Mouse (Mus musculus) T-helper 17 cell (primary cell): ENCODE measurements around the gene Clpb.

ENCODE experiments used
- in situ Hi-C, 2 experiments: fragments of 300-600 bp; cut with MboI, MseI; formaldehyde crosslinking; loops; 1 replicate in 1 of 2; 2 replicates in 1 of 2; pipeline ENCODE4 v1.15.1; 2025; ENCODE audit warnings: high pct_unique_total_duplicates in 2 of 2

Clpb gene

GRCm38 (mm10) chr7:101671601-101672280, 8.3 kb downstream of the Clpb start:
- in situ Hi-C loops: loop anchor here in 1 of 2 experiments (25.0 kb wide), 1 partner anchor 166 kb away; the partner anchor contains the start of gene Inppl1

- in situ Hi-C loops: loop anchor here in 1 of 2 experiments (25.0 kb wide), 1 partner anchor 164 kb away; the partner anchor contains the start of gene Inppl1
These were observed 10.1 kb downstream of the Clpb start for GRCm38 (mm10) chr7:101673497-101673896.

GRCm38 (mm10) chr7:101676033-101676761, 12.8 kb downstream of the Clpb start:
- in situ Hi-C loops: no loop called here

GRCm38 (mm10) chr7:101676762-101677308, 13.4 kb downstream of the Clpb start:
- in situ Hi-C loops: no loop called here

DNA sequence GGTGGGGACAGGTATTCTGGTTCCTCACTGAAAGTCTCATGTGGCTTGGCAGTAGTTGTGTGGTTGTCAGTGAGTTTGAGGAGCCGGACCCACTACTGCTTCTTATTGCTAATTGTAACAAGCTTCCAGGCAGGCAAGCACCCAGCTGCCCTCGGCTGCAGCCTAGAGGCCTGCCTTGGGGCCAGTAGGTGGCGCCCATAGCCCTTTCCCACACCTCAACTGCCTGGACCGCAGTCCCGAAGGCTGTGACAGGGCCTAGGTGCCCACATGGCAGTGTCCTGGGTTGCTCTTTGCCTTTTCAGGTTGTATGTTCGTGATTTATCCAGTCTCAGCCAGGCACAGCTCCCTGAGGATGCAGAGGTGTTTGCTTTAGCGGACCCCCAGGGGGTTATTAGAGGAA, 16.2 kb downstream of the Clpb start:
- in situ Hi-C loops: no loop called here

GRCm38 (mm10) chr7:101680961-101681360, 17.5 kb downstream of the Clpb start:
- in situ Hi-C loops: loop anchor here in 1 of 2 experiments (5.0 kb wide), 1 partner anchor 141 kb away; no protein-coding TSS in a partner anchor

DNA sequence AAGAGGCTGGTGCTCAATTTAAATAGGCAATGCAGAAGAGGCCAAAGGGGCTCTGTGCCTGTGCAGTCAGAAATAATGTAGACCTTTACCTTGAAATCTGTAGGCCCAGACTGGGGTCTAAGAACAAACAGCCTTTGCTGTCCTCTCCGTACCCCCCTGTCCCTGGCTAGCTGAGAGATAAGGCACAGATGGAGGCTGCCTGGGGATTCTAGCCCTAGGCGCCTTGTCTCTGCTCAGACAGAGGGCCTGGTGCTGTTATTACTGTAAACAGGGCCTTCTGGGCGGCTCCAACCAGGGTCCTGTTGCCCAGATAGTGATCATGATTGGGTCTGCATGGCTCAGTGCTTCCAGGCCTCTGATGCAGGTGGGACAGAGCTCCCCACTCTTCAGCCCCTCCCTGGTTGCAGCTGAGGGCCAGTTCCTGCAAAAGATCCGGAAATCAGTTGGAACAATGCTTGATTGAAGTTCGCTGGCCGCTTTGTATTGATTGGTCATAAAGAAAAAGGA, 18.2 kb downstream of the Clpb start:
- in situ Hi-C loops: loop anchor here in 1 of 2 experiments (5.0 kb wide), 1 partner anchor 141 kb away; no protein-coding TSS in a partner anchor

GRCm38 (mm10) chr7:101682886-101683285, 19.5 kb downstream of the Clpb start:
- in situ Hi-C loops: loop anchor here in 1 of 2 experiments (5.0 kb wide), 1 partner anchor 139 kb away; no protein-coding TSS in a partner anchor

DNA sequence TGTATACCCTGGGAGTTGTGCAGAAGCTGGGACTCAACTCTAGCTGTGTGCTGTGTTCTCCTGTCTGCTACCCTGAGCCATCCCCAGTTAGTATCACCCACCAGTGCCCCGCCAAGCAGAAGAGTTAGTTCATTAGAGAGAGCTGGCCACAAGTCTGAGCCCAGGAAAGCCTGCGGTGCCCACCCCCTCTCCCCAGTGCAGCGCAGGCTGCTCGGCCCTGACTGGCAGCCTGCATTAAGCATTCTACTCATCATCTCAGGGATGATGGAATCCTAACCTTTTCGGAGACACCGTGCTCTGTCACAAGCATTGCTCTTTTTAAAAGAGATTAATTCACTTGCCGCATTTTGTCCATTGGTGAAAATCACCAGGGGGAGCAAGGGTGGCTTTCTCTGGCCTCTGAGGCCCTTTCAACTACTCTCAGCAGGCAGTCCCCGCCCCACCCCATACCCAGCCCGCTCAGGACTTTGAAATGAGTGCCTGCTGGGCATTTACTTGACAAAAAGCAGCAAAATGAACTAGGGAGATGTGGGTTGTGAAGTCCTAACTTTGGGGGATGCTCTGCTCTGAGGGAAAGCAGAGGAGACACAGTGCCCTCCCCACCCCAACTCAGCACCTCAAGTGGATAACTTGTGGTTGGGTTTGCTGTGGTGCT, 20.7 kb downstream of the Clpb start:
- in situ Hi-C loops: loop anchor here in 1 of 2 experiments (5.0 kb wide), 1 partner anchor 138 kb away; no protein-coding TSS in a partner anchor

DNA sequence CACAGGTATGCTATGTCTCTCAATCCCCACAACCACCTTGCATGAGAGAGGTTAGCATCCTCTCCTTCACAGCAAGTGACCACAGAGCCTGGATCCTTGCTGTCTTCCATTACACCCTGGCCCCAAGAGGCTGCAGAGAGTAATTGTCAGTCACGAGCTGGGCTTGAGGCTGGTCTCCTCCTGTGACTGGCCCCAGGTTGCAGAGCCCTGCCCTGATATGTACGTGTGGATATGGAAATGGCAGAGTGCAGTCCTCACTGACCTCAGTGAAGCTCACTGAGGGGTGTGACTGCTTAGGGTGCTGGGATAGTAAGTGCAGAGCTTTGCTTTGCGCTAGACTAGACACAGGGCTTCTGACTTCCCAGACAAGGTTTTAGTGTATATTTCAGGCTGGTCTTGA, 21.2 kb downstream of the Clpb start:
- in situ Hi-C loops: loop anchor here in 1 of 2 experiments (5.0 kb wide), 1 partner anchor 138 kb away; no protein-coding TSS in a partner anchor

DNA sequence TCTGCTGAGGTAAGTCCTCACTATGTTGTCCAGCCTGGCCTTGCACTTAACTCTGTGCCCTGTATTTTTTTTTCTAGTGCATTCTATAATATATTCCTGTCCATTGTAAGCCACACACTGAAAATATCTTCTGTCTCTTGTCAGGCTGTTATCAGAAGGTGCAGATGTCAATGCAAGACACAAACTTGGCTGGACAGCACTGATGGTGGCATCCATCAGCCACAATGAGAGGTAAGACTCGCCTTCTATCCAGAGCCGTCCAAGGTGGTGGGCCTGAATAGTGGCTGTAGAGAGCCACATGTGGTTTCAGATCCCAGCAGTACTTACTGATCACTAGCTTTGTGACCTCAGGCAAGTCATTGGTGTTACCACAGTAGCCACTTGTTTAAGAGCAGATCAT, 23.7 kb downstream of the Clpb start:
- in situ Hi-C loops: no loop called here

DNA sequence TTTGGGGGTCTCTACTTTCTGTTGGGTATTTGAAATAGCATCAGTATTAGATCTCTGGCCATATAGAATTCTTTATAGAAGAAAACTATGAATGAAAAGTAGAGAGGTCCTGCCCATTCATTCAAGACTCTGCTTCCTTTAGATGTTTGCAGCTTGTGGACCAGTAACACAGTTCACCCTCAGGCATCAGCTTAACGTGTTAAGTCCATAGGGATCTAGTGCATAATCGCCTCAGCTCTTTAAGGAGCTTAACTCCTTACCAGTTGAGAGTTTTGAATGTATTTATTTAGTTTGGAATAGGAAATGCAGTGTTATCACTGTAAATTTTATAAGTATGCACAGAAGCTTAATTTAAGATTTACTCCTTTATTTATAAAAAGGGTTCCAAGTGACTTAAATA, 27.0 kb downstream of the Clpb start:
- in situ Hi-C loops: no loop called here

GRCm38 (mm10) chr7:101691863-101692262, 28.4 kb downstream of the Clpb start:
- in situ Hi-C loops: no loop called here

DNA sequence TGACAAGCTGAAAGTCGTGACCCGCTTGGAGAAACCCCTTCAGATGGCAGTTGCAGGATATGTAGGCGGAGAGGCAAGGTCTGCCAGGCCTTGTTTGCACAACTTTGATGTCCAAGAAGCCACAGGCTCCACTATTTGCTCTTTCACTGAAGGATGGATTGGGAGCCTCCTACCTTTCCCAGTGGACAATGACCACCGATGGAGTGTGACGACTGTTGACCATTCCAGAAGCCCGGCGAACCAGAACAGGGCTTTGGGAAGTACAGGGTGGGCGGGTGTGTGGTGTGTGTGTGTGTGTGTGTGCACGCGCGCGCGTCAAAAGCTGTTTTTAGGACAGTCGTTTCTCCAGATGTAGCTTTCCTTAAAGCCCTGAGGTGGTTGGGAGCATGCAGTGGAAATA, 29.0 kb downstream of the Clpb start:
- in situ Hi-C loops: no loop called here

- in situ Hi-C loops: no loop called here
These were observed 32.0 kb downstream of the Clpb start for GRCm38 (mm10) chr7:101695483-101695882.

GRCm38 (mm10) chr7:101696931-101697723, 33.7 kb downstream of the Clpb start:
- in situ Hi-C loops: no loop called here

- in situ Hi-C loops: no loop called here
These were observed 36.9 kb downstream of the Clpb start for GRCm38 (mm10) chr7:101700296-101700695.

- in situ Hi-C loops: no loop called here
These were observed 39.3 kb downstream of the Clpb start for GRCm38 (mm10) chr7:101702706-101703105.

GRCm38 (mm10) chr7:101709586-101709985, 46.2 kb downstream of the Clpb start:
- in situ Hi-C loops: no loop called here

DNA sequence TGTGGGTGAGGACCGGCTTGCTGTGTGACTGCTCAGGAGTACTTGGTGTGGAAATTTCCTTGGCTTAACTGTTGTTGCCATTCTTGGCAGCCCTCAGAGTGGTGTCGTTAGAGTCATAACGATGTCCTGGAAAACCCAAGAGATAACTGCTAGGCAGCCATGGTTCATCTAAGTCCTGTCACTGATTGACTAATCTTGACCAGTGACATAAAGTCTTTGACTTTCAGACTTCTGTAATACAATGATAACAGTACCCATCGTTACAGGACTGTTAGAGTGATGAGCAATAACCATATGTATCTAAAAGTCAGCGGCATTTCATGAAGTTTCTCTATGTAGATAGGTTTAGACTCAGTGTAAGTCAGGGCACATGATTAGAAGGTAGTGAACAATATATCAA, 46.8 kb downstream of the Clpb start:
- in situ Hi-C loops: no loop called here
